Mouse (Mus musculus): ENCODE results near the gene Enho. TPM values are rescaled to one million over a fixed set of nuclear protein-coding genes. Genes with fewer than 3 reads are reported as not detected.

The Enho gene
- polyA plus RNA-seq, 1 experiment from 2014 or later: 7.6 TPM

DNA sequence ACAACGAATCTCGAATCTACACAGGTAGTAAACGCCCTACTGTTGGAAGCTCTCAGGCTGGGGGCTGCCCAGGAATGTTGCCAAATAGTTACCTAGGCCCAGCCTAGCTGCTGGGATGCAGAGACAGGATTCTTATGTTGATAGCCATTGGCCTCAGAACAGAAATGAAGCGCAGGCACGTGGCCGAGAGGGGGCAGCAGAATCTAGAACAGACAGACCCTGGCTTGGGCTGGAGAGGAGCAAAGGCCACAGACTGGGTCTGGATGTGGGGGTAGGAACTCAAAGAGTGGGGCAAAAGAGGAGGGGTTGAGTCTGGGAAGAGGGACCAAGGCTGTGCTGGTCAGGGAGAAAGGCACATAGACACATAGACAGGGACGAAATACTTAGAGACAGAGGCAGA lies 14.1 kb upstream of the Enho start:
- 18% methylated on average over 7 of the region's 7 CpGs for WGBS
- Histone ChIP-seq H3K27ac (ENCODE audit: low read length) (no peak overlapping the region), H3K4me3 (ENCODE audit: low read length) (no peak overlapping the region), H3K4me2 (ENCODE audit: low read depth, low read length) (no peak overlapping the region), H3K9ac (ENCODE audit: low read depth, low read length) (no peak overlapping the region), H3K9me3 (ENCODE audit: control insufficient read depth, low read length) (no peaks in the 10 kb centered on the region), H3K36me3 (ENCODE audit: control insufficient read depth, insufficient read depth, low read length) (no peaks in the 10 kb centered on the region), H3K27me3 (replicated peaks; ENCODE audit: control insufficient read depth, insufficient read depth, low read length) (no peaks in the 10 kb centered on the region), H3K4me1 (ENCODE audit: control insufficient read depth, insufficient read depth, low read length) (peaks cover 10% of the 10 kb centered on the region)
- ATAC-seq: no peak

DNA sequence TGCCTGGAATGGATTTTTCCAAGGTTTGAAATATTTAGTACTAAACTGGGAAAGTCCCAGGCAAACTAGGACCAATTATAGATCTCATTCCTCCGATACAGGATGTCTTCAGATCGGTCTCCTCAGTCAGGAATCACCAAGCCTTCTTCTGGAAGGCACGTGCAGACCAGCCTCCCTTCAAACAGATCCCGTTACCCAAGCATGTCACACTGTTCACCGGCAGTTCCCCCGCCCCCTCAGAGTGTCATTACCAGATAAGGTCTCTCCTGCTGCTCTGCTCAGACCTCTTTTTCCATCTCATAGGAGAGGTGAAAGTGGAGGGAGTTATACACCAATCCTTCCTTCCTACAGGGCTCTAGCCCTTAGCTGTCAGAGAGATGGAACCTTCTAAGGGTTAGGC lies 13.6 kb upstream of the Enho start:
- no peak for ATAC-seq
- H3K27me3 ChIP-seq (replicated peaks; ENCODE audit: control insufficient read depth, insufficient read depth, low read length): no peaks in the 10 kb centered on the region
- H3K4me2 ChIP-seq (ENCODE audit: low read depth, low read length): no peak overlapping the region
- no peaks in the 10 kb centered on the region for H3K9me3 ChIP-seq (ENCODE audit: control insufficient read depth, low read length)
- H3K4me1 ChIP-seq (ENCODE audit: control insufficient read depth, insufficient read depth, low read length): peaks cover 5% of the 10 kb centered on the region; the same call in 1 of the 2 replicates
- 68% methylated on average over 6 of the region's 6 CpGs for WGBS
- no peak overlapping the region for H3K9ac ChIP-seq (ENCODE audit: low read depth, low read length)
- no peak overlapping the region for H3K4me3 ChIP-seq (ENCODE audit: low read length)
- no peaks in the 10 kb centered on the region for H3K36me3 ChIP-seq (ENCODE audit: control insufficient read depth, insufficient read depth, low read length)
- H3K27ac ChIP-seq (ENCODE audit: low read length): no peak overlapping the region

GRCm38 (mm10) chr4:41653296-41653695 lies 13.2 kb upstream of the Enho start:
- no peaks in the 10 kb centered on the region for H3K36me3 ChIP-seq (ENCODE audit: control insufficient read depth, insufficient read depth, low read length)
- no peaks in the 10 kb centered on the region for H3K27me3 ChIP-seq (replicated peaks; ENCODE audit: control insufficient read depth, insufficient read depth, low read length)
- H3K9ac ChIP-seq (ENCODE audit: low read depth, low read length): no peak overlapping the region
- no peak overlapping the region for H3K4me3 ChIP-seq (ENCODE audit: low read length)
- no peaks in the 10 kb centered on the region for H3K9me3 ChIP-seq (ENCODE audit: control insufficient read depth, low read length)
- H3K4me1 ChIP-seq (ENCODE audit: control insufficient read depth, insufficient read depth, low read length): peaks cover 3% of the 10 kb centered on the region; the same call in 1 of the 2 replicates
- 0 out of 2 replicates have a peak, but pooled peaks have one; percentile 17 for ATAC-seq
- 37% methylated on average over 6 of the region's 6 CpGs for WGBS
- H3K4me2 ChIP-seq (ENCODE audit: low read depth, low read length): no peak overlapping the region
- no peak overlapping the region for H3K27ac ChIP-seq (ENCODE audit: low read length)

GRCm38 (mm10) chr4:41648627-41649026 lies 8.5 kb upstream of the Enho start:
- no peak overlapping the region for H3K4me2 ChIP-seq (ENCODE audit: low read depth, low read length)
- 68% methylated on average over 7 of the region's 7 CpGs for WGBS
- no peaks in the 10 kb centered on the region for H3K9me3 ChIP-seq (ENCODE audit: control insufficient read depth, low read length)
- no peaks in the 10 kb centered on the region for H3K36me3 ChIP-seq (ENCODE audit: control insufficient read depth, insufficient read depth, low read length)
- H3K4me3 ChIP-seq (ENCODE audit: low read length): no peak overlapping the region
- H3K27me3 ChIP-seq (replicated peaks; ENCODE audit: control insufficient read depth, insufficient read depth, low read length): no peaks in the 10 kb centered on the region
- H3K27ac ChIP-seq (ENCODE audit: low read length): no peak overlapping the region
- ATAC-seq: no peak
- no peak overlapping the region for H3K9ac ChIP-seq (ENCODE audit: low read depth, low read length)
- H3K4me1 ChIP-seq (ENCODE audit: control insufficient read depth, insufficient read depth, low read length): no peaks in the 10 kb centered on the region

- Histone ChIP-seq H3K4me1 (ENCODE audit: control insufficient read depth, insufficient read depth, low read length) (no peaks in the 10 kb centered on the region), H3K9ac (ENCODE audit: low read depth, low read length) (no peak overlapping the region), H3K36me3 (ENCODE audit: control insufficient read depth, insufficient read depth, low read length) (no peaks in the 10 kb centered on the region), H3K27ac (ENCODE audit: low read length) (no peak overlapping the region), H3K9me3 (ENCODE audit: control insufficient read depth, low read length) (no peaks in the 10 kb centered on the region), H3K4me2 (ENCODE audit: low read depth, low read length) (no peak overlapping the region), H3K4me3 (ENCODE audit: low read length) (no peak overlapping the region), H3K27me3 (replicated peaks; ENCODE audit: control insufficient read depth, insufficient read depth, low read length) (no peaks in the 10 kb centered on the region)
- WGBS: 53% methylated on average over 4 of the region's 4 CpGs
- no peak for ATAC-seq
Measured at GRCm38 (mm10) chr4:41648157-41648556, 8.0 kb upstream of the Enho start.

- Histone ChIP-seq H3K4me2 (ENCODE audit: low read depth, low read length) (no peak overlapping the region), H3K36me3 (ENCODE audit: control insufficient read depth, insufficient read depth, low read length) (no peaks in the 10 kb centered on the region), H3K9ac (ENCODE audit: low read depth, low read length) (no peak overlapping the region), H3K27ac (ENCODE audit: low read length) (no peak overlapping the region), H3K4me3 (ENCODE audit: low read length) (no peak overlapping the region), H3K27me3 (replicated peaks; ENCODE audit: control insufficient read depth, insufficient read depth, low read length) (no peaks in the 10 kb centered on the region), H3K4me1 (ENCODE audit: control insufficient read depth, insufficient read depth, low read length) (no peaks in the 10 kb centered on the region), H3K9me3 (ENCODE audit: control insufficient read depth, low read length) (no peaks in the 10 kb centered on the region)
- 24% methylated on average over 5 of the region's 5 CpGs for WGBS
- ATAC-seq: no peak; the same call in 1 of the 2 replicates
Measured at GRCm38 (mm10) chr4:41645488-41645887, 5.4 kb upstream of the Enho start.

DNA sequence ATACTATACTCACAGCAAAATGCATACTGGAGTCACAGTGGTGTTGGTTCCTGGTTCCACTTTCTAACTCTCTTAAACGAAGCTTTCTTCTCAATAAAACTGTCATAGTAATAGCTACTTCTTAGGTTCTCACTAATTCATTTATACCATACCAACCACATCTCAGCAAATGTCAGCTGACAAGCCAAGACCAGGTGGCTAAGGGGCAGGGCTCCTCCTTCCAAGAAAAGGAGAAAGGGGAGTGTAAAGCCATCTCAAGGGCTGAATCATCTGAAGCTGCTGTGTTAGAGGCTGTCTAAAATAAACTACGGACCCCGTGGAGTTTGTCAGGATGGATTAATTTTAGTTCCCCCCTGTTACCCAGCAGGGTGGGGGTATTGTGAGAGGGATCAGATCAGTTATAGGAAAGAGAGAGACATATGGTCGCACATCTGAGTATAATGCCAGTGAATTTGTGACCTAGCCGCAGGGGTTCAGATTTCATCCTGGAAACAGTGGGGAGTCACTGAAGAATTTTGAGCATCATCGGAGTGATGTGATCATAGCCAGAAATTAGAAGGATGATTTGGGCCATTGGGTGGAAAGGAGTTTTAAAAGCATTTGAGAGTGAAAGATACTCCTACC lies 1.2 kb upstream of the Enho start:
- no peak for ATAC-seq
- H3K4me3 ChIP-seq (ENCODE audit: low read length): no peak overlapping the region
- no peak overlapping the region for H3K4me2 ChIP-seq (ENCODE audit: low read depth, low read length)
- no peaks in the 10 kb centered on the region for H3K27me3 ChIP-seq (replicated peaks; ENCODE audit: control insufficient read depth, insufficient read depth, low read length)
- no peaks in the 10 kb centered on the region for H3K9me3 ChIP-seq (ENCODE audit: control insufficient read depth, low read length)
- 85% methylated on average over 6 of the region's 6 CpGs for WGBS
- peaks cover 9% of the 10 kb centered on the region for H3K4me1 ChIP-seq (ENCODE audit: control insufficient read depth, insufficient read depth, low read length)
- H3K27ac ChIP-seq (ENCODE audit: low read length): no peak overlapping the region
- no peaks in the 10 kb centered on the region for H3K36me3 ChIP-seq (ENCODE audit: control insufficient read depth, insufficient read depth, low read length)
- H3K9ac ChIP-seq (ENCODE audit: low read depth, low read length): no peak overlapping the region

GRCm38 (mm10) chr4:41639214-41639841 lies 796 bp downstream of the Enho start:
- Histone ChIP-seq H3K4me2 (ENCODE audit: low read depth, low read length) (peak overlapping the region; percentile 95), H3K4me1 (ENCODE audit: control insufficient read depth, insufficient read depth, low read length) (peaks cover 15% of the 10 kb centered on the region), H3K9ac (ENCODE audit: low read depth, low read length) (peak overlapping the region; percentile 74), H3K27me3 (replicated peaks; ENCODE audit: control insufficient read depth, insufficient read depth, low read length) (no peaks in the 10 kb centered on the region), H3K4me3 (ENCODE audit: low read length) (peak overlapping the region; percentile 60), H3K36me3 (ENCODE audit: control insufficient read depth, insufficient read depth, low read length) (no peaks in the 10 kb centered on the region), H3K9me3 (ENCODE audit: control insufficient read depth, low read length) (no peaks in the 10 kb centered on the region), H3K27ac (ENCODE audit: low read length) (peak overlapping the region; percentile 39; the same call in 1 of the 2 replicates)
- WGBS: 19% methylated on average over 10 of the region's 10 CpGs
- ATAC-seq: no peak

DNA sequence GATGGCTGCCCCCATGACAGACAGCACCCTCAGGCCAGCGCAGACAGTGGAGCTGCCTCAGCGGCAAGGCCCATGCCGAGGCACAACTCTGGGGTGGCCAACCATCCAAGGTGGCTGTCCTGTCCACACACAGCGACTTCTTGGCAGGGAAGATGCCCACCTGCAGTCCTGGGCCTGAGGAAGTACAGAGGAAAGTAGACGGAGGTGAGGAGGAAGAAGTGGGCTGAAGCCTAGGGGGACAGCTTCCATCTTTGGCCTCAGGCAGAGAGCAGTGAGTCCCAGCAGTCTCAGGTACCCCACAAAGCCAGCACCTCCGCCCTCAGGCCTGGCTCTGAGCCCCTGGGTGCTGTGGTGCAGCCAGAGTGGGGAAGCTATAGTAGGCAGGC lies 1.3 kb downstream of the Enho start:
- Histone ChIP-seq H3K4me3 (ENCODE audit: low read length) (0 out of 2 replicates have a peak overlapping the region, but pooled peaks have one; percentile 60), H3K9me3 (ENCODE audit: control insufficient read depth, low read length) (no peaks in the 10 kb centered on the region), H3K4me2 (ENCODE audit: low read depth, low read length) (no peak overlapping the region; the same call in 1 of the 2 replicates), H3K27ac (ENCODE audit: low read length) (no peak overlapping the region), H3K27me3 (replicated peaks; ENCODE audit: control insufficient read depth, insufficient read depth, low read length) (no peaks in the 10 kb centered on the region), H3K4me1 (ENCODE audit: control insufficient read depth, insufficient read depth, low read length) (peaks cover 15% of the 10 kb centered on the region), H3K9ac (ENCODE audit: low read depth, low read length) (peak overlapping the region; percentile 74; the same call in 1 of the 2 replicates), H3K36me3 (ENCODE audit: control insufficient read depth, insufficient read depth, low read length) (no peaks in the 10 kb centered on the region)
- WGBS: 81% methylated on average over 6 of the region's 6 CpGs
- no peak for ATAC-seq
